Mouse (Mus musculus) liver, embryonic 16.5 days (tissue): ENCODE measurements around the gene Emd. TPM values are rescaled to one million over a fixed set of nuclear protein-coding genes. Genes with fewer than 3 reads are reported as not detected.
A peak's percentile ranks its signal among the peaks of the same experiment; 100 is the strongest.

ENCODE experiments used
- ATAC-seq: fragments of 200-750 bp; cut with Nextera tagmentation; 2 replicates; pipeline ENCODE4 v1.8.0; 2017; ENCODE audit warnings: low read depth, mild to moderate bottlenecking, moderate number of reproducible peaks, moderate library complexity
- H3K27ac ChIP-seq: fragments of 300-500 bp; sonication (generic); 2 replicates; pipeline ENCODE4 v1.5.1; 2014; ENCODE audit warnings: mild to moderate bottlenecking, low read length
- H3K27me3 ChIP-seq: fragments of 300-500 bp; sonication (generic); 2 replicates; pipeline ENCODE4 v1.6.1; 2014; ENCODE audit warnings: low read depth, low read length, mixed read lengths; ENCODE audit not compliant: control insufficient read depth, insufficient read depth
- H3K36me3 ChIP-seq: fragments of 300-500 bp; sonication (generic); 2 replicates; pipeline ENCODE4 v1.6.1; 2014; ENCODE audit warnings: mild to moderate bottlenecking; ENCODE audit not compliant: control insufficient read depth, insufficient read depth
- H3K4me1 ChIP-seq: fragments of 300-500 bp; sonication (generic); 2 replicates; pipeline ENCODE4 v1.6.1; 2014; ENCODE audit warnings: low read depth, low read length, mixed read lengths; ENCODE audit not compliant: control insufficient read depth
- H3K4me2 ChIP-seq: fragments of 300-500 bp; sonication (generic); 2 replicates; pipeline ENCODE4 v1.6.1; 2014; ENCODE audit warnings: low read depth, low read length, mixed read lengths
- H3K4me3 ChIP-seq: fragments of 300-500 bp; sonication (generic); 2 replicates; pipeline ENCODE4 v1.5.1; 2014; ENCODE audit warnings: low read depth, mild to moderate bottlenecking, low read length
- H3K9ac ChIP-seq: fragments of 300-500 bp; sonication (generic); 2 replicates; pipeline ENCODE4 v1.6.1; 2014; ENCODE audit warnings: low read depth, low read length
- H3K9me3 ChIP-seq: fragments of 300-500 bp; sonication (generic); replicated peaks from 2 replicates; pipeline ENCODE4 v1.6.1; 2016; ENCODE audit warnings: low read length; ENCODE audit not compliant: control insufficient read depth
- WGBS: fragments of 180-500 bp; shearing (Covaris S2); extraction: QIAGEN DNeasy Blood & Tissue Kit; methylation state at CpG from one replicate; pipeline ENCODE4 v1.1.7; 2014; ENCODE audit not compliant: insufficient replicate concordance; 5-methylcytosine and 5-hydroxymethylcytosine counted together
- polyA plus RNA-seq: library from polyadenylated mRNA; unstranded; fragments of >200 nt; fragmentation: Nextera tagmentation; extraction: Ambion mirVana; gene quantifications from 2 replicates; pipeline ENCODE4 v1.2.1, GENCODE M21; 2015

The Emd gene
- polyA plus RNA-seq, 1 experiment from 2014 or later: 7.4 TPM

DNA sequence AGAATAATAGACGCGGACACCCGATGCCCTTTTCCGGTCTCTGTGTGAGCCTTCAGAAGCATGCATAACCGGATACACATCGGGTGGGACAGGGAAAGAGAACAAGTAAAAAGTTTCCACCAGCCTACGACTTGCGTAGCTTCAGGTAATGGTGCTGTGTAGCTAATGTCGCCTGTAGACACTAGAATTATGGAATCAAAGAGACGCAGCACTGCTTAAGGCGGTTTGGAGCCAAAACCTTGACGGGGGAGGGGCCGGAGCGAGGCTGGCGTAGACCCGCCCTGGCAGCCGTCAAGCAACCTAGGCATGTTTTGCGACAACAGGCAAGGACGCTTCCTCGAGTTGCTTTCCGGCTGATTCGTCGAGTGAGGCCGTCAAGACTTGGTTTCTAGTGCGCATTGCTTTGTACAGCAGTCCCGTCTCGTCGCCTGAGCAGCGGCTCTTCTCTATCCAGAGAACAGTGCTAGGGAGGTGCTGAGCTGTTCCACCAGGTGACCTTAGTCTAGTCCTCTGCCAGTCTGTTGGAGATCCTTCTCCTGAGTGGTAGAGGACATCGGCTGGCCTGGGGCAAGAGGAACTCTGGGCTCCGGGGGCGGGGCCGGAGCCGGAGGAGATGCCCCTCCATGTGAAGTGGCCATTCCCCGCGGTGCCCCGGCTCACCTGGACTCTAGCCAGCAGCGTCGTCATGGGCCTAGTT is 28.1 kb downstream of the Emd start:
- Histone ChIP-seq H3K9ac (peak overlapping the region; percentile 71), H3K4me1 (peaks cover 5% of the 10 kb centered on the region), H3K4me2 (peak overlapping the region; percentile 82), H3K4me3 (peak overlapping the region; percentile 71), H3K27ac (peak overlapping the region; percentile 94), H3K27me3 (no peaks in the 10 kb centered on the region), H3K9me3 (no peaks in the 10 kb centered on the region), H3K36me3 (no peaks in the 10 kb centered on the region)
- WGBS: 24% methylated on average over 39 of the region's 39 CpGs
- peak; percentile 49 for ATAC-seq

DNA sequence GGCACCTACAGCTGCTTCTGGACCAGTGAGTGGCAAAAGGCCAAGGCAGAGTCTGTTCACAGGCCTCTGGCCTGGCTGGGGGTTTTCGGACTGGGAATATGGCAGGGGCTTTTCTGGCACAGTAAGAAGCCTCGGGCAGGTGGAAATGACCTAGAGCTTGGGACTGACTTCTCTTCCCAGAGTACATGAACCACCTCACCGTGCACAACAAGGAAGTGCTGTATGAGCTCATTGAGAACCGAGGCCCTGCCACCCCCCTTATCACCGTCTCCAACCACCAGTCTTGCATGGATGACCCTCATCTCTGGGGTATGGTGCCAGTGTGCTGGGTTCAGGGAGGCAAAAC is 28.6 kb downstream of the Emd start:
- Histone ChIP-seq H3K4me2 (peak overlapping the region; percentile 82), H3K4me1 (peaks cover 5% of the 10 kb centered on the region), H3K27me3 (no peaks in the 10 kb centered on the region), H3K27ac (peak overlapping the region; percentile 94), H3K9ac (peak overlapping the region; percentile 68), H3K36me3 (no peaks in the 10 kb centered on the region), H3K9me3 (no peaks in the 10 kb centered on the region), H3K4me3 (peak overlapping the region; percentile 71)
- 13% methylated on average over 5 of the region's 5 CpGs for WGBS
- no peak for ATAC-seq

DNA sequence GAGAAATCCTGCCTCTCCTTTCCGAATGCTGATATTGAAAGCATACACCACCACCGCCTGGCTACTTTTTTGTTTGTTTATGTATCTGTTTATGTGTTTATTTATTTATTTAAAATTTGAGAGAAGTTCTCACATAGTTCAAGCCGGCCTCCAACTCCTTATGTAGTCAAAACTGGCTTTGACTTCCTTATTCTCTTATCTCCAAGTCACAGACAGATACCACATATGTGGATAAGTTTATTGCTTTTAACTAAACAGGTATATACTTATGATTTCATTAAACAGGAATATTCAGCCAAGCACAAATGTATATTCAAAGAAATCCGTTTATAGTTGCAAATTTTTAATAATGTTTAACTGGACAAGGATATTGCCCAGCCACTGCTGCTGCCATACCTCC is 38.9 kb downstream of the Emd start:
- H3K4me2 ChIP-seq: no peak overlapping the region
- WGBS: 42% methylated on average over 4 of the region's 4 CpGs
- H3K4me3 ChIP-seq: no peak overlapping the region
- no peaks in the 10 kb centered on the region for H3K27me3 ChIP-seq
- H3K36me3 ChIP-seq: no peaks in the 10 kb centered on the region
- H3K9ac ChIP-seq: no peak overlapping the region
- no peak overlapping the region for H3K27ac ChIP-seq
- ATAC-seq: no peak
- H3K4me1 ChIP-seq: no peaks in the 10 kb centered on the region; the same call in 1 of the 2 replicates
- H3K9me3 ChIP-seq: no peaks in the 10 kb centered on the region

DNA sequence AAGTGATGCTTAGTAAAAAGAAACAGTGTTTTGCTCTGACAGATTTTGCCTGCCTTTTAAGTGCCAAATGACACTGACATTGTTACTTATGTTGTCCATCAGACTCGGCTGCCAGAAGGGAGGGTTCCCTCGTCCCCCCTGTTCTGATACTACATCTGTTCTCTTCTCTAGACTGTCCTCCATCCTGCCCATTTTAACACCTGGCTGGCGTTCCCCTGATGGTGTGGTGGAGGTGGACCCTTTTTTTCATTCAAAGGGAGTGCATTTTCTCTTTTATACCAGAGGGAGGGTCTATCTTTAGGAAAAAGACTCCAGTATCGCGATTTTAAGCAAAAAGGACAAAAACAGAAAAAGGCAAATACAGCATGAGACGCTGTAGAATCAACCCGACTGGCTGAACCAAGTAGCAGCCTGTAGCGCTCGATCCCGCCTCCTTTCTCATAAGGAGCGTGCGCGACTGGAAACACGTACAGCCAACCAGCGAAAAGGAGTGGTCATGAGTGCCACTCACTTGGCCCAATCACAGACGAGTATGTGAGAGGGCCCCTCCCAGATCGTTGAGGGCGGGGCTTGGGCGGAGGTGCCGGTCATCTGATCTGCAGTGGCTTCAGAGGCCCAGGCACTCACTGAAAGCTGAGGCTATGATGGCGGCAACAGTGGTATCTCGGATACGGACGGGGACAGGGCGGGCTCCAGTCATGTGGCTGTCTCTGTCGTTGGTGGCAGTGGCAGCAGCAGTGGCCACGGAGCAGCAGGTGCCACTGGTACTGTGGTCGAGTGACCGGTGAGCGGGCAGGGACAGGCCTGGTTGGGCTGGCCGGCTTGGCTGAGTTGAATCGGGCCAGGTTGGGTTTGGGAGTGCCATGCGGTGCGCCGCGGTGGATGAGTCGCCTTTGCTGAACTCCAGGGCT is 42.3 kb downstream of the Emd start, which contains the start of gene Atp6ap1:
Atp6ap1 (plus strand) TSS at position 560 of the 911 bp plus-strand sequence.
- 19% methylated on average over 37 of the region's 37 CpGs for WGBS

DNA sequence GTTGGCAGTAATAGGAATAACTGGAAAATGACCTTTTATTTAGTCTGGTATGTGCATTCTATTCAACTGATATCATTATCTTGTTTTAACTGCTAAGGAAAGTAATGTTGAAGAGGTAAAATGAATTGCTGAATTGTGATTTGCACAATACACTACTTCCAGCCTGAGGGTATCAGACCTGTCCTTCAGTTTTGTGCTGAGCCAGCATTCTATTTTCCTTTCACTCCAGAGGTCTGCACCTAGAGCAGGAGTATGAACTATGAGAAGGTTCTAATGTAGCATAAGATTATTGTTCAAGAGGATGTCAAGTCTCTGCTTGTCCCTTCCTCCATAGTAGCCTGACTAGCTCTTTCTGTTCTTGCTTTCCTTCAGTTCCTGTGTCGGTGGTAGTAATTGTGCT is 43.9 kb downstream of the Emd start:
- H3K4me3 ChIP-seq: peak overlapping the region; percentile 29
- no peaks in the 10 kb centered on the region for H3K27me3 ChIP-seq
- H3K9ac ChIP-seq: no peak overlapping the region
- no peak for ATAC-seq
- H3K36me3 ChIP-seq: peaks cover 17% of the 10 kb centered on the region
- peaks cover 4% of the 10 kb centered on the region; the same call in 1 of the 2 replicates for H3K4me1 ChIP-seq
- 40% methylated on average over 1 of the region's 1 CpGs for WGBS
- H3K9me3 ChIP-seq: no peaks in the 10 kb centered on the region
- peak overlapping the region; percentile 43 for H3K4me2 ChIP-seq
- H3K27ac ChIP-seq: no peak overlapping the region

More for the DNA sequence above, 42.3 kb downstream of the Emd start, which contains the start of gene Atp6ap1:
- peak within 1 kb of the TSS; percentile 79 for H3K4me3 ChIP-seq
- peak within 1 kb of the TSS; percentile 85 for H3K9ac ChIP-seq
- H3K4me1 ChIP-seq: peaks cover 4% of the 10 kb centered on the region; the same call in 1 of the 2 replicates
- peak within 1 kb of the TSS; percentile 69 for H3K4me2 ChIP-seq
- H3K36me3 ChIP-seq: peaks cover 7% of the 10 kb centered on the region; the same call in 1 of the 2 replicates
- no peaks in the 10 kb centered on the region for H3K9me3 ChIP-seq
- peak; percentile 99 for ATAC-seq
- no peaks in the 10 kb centered on the region for H3K27me3 ChIP-seq
- peak within 1 kb of the TSS; percentile 84 for H3K27ac ChIP-seq

DNA sequence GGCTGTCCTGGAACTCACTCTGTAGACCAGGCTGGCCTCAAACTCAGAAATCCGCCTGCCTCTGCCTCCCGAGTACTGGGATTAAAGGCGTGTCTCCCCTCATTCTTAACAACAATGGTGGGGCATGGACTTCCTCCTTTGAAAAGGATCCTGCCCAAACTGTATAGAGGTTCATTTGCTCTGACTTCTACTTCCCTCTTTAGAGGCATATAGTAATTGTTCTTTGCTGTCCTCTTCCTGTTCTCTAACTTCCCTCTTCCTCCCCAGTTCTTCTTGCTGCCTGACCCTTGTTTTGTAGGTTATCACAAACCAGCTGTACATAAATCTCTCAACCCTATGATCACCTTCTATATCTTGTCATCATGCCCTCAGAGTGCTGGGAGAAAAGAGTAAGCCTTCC is 45.2 kb downstream of the Emd start:
- H3K27ac ChIP-seq: no peak overlapping the region
- H3K4me2 ChIP-seq: no peak overlapping the region
- H3K36me3 ChIP-seq: peaks cover 19% of the 10 kb centered on the region
- H3K9ac ChIP-seq: no peak overlapping the region
- 36% methylated on average over 3 of the region's 3 CpGs for WGBS
- no peaks in the 10 kb centered on the region for H3K27me3 ChIP-seq
- no peak overlapping the region for H3K4me3 ChIP-seq
- no peaks in the 10 kb centered on the region for H3K9me3 ChIP-seq
- H3K4me1 ChIP-seq: peaks cover 9% of the 10 kb centered on the region
- no peak for ATAC-seq

DNA sequence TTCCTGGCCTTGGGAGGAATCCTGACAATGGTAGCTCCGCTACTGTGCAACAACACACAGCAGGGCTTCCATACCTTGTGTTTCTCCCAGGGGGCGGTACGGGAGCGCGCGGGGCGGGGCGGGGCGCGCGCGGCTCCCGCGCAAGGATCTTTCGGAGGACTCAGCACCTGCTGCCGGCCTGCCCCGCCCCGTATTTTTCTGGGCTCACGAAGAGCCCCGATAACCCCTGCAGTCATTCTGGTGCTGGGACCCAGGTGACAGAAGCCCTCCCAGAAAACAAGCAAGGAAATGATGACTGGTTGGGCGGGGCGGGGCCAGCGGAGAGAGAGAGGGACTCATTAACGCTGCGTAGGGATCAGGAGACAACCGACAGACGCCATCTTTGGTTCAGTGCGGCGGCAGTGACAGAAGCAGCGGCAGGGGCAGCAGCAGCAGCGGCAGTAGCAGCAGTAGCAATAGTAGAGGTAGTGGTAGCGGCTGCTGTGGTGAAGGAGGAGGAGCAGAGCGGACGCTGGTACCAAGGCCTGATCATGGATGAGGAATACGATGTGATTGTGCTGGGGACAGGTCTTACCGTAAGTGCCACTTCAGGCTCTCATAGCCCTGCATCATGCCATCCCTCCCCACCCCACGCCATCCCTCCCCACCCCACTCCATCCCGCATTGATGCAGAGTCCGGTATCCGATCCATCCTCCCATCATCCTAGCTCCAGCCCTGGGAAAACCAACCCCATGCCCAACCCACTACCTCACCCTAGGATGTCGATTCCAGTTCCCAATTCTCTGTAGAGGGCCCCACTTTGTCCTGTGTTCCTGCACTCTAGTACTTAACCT is 50.6 kb downstream of the Emd start, which contains the start of gene Gdi1:
Gdi1 (plus strand) TSS at position 132 of the 834 bp plus-strand sequence.
- Histone ChIP-seq H3K27me3 (no peaks in the 10 kb centered on the region), H3K4me2 (peak within 1 kb of the TSS; percentile 68), H3K4me3 (peak within 1 kb of the TSS; percentile 72), H3K9me3 (no peaks in the 10 kb centered on the region), H3K9ac (peak within 1 kb of the TSS; percentile 59), H3K4me1 (peaks cover 12% of the 10 kb centered on the region), H3K27ac (peak within 1 kb of the TSS; percentile 86), H3K36me3 (peaks cover 41% of the 10 kb centered on the region)
- peak; percentile 86 for ATAC-seq
- 21% methylated on average over 40 of the region's 41 CpGs for WGBS
